Mouse (Mus musculus) liver, embryonic 11.5 days (tissue): ENCODE measurements around the gene Tmem211. TPM values are rescaled to one million over a fixed set of nuclear protein-coding genes. Genes with fewer than 3 reads are reported as not detected.
A peak's percentile ranks its signal among the peaks of the same experiment; 100 is the strongest.

Experiments used
- ATAC-seq: fragments of 200-750 bp; cut with Nextera tagmentation; replicated peaks from 2 replicates; pipeline ENCODE4 v1.8.0; 2017; ENCODE audit warnings: moderate number of reproducible peaks, mild to moderate bottlenecking, moderate TSS enrichment, moderate library complexity; ENCODE audit not compliant: low FRiP score
- DNase-seq: peaks from one replicate; pipeline ENCODE4 v3.0.0-alpha.2; 2017; ENCODE audit warnings: low spot score
- H3K27ac ChIP-seq: fragments of 300-500 bp; sonication (generic); 2 replicates; pipeline ENCODE4 v1.5.1; 2014; ENCODE audit warnings: mild to moderate bottlenecking, low read depth, low read length, control low read depth
- H3K27me3 ChIP-seq: fragments of 300-500 bp; sonication (generic); replicated peaks from 2 replicates; pipeline ENCODE4 v1.6.1; 2014; ENCODE audit warnings: low read length, mixed read lengths; ENCODE audit not compliant: control insufficient read depth, insufficient read depth
- H3K36me3 ChIP-seq: fragments of 300-500 bp; sonication (generic); 2 replicates; pipeline ENCODE4 v1.6.1; 2014; ENCODE audit warnings: mild to moderate bottlenecking, low read length, moderate library complexity, mixed read lengths; ENCODE audit not compliant: control insufficient read depth, insufficient read depth
- H3K4me1 ChIP-seq: fragments of 300-500 bp; sonication (generic); replicated peaks from 2 replicates; pipeline ENCODE4 v1.6.1; 2014; ENCODE audit warnings: low read length, mixed read lengths; ENCODE audit not compliant: control insufficient read depth, insufficient read depth
- H3K4me2 ChIP-seq: fragments of 300-500 bp; sonication (generic); 2 replicates; pipeline ENCODE4 v1.6.1; 2014; ENCODE audit warnings: mild to moderate bottlenecking, control low read depth, moderate library complexity
- H3K4me3 ChIP-seq: fragments of 300-500 bp; sonication (generic); 2 replicates; pipeline ENCODE4 v1.5.1; 2014; ENCODE audit warnings: low read depth, low read length, control low read depth
- H3K9ac ChIP-seq: fragments of 300-500 bp; sonication (generic); 2 replicates; pipeline ENCODE4 v1.6.1; 2014; ENCODE audit warnings: low read depth, low read length, control low read depth
- H3K9me3 ChIP-seq: fragments of 300-500 bp; sonication (generic); 2 replicates; pipeline ENCODE4 v1.6.1; 2016; ENCODE audit warnings: low read length, inconsistent platforms, mixed read lengths; ENCODE audit not compliant: control insufficient read depth
- WGBS: fragments of 180-500 bp; shearing (Covaris S2); extraction: QIAGEN DNeasy Blood & Tissue Kit; methylation state at CpG from one replicate; pipeline ENCODE4 v1.1.7; 2014; 5-methylcytosine and 5-hydroxymethylcytosine counted together
- polyA plus RNA-seq: library from polyadenylated mRNA; unstranded; fragments of >200 nt; fragmentation: Nextera tagmentation; extraction: Ambion mirVana; gene quantifications from 2 replicates; pipeline ENCODE4 v1.2.1, GENCODE M21; 2014

Tmem211 gene
- polyA plus RNA-seq, 1 experiment from 2014 or later, result not detected

DNA sequence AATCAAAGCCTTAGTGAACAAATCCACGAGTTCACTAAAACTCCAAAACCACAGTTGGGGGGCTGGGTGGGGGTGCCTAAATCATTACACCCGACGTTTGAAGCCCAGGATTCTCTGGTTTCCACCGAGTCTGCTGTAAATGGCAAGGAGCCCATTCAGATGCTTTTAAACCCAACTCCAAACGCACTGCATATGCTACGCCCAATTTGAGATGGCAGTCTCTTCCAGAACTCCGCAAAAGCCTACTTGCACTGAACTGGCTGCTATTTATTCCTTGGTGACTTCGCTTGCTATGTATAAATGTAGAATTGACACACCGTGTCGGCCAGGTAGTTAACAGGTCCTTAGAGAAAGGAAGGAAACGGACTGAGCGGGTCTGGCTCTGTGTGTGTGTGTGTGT is 31.3 kb upstream of the Tmem211 start:
- no peak overlapping the region for H3K4me3 ChIP-seq

DNA sequence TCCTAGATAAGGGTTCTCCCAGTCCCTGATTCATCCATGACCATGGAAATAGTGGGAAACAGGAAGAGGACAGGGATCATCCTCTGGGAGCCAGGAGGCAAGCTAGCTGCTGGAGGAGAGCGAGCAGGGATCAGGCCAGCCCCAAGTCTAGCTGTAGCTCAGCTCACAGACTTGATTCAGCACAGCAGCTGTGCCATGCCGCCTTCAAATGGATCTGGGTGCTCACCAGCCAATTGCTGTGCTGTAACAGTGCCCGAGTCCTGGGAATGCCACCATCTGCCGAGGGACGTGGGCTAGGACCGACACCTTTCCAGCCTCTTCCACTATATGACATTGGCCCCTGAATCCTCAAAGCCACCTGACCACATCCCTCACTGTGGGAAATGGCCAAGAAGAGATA is 30.8 kb upstream of the Tmem211 start:
- no peaks in the 10 kb centered on the region for H3K27me3 ChIP-seq
- no peak overlapping the region for H3K27ac ChIP-seq
- ATAC-seq (no peak), DNase-seq (no peak)
- no peaks in the 10 kb centered on the region for H3K36me3 ChIP-seq
- H3K4me2 ChIP-seq, result no peak overlapping the region
- peaks cover 15% of the 10 kb centered on the region for H3K4me1 ChIP-seq
- no peaks in the 10 kb centered on the region for H3K9me3 ChIP-seq
- H3K9ac ChIP-seq, result no peak overlapping the region
- 82% methylated on average over 6 of the region's 6 CpGs for WGBS
- H3K4me3 ChIP-seq, result no peak overlapping the region

More for the DNA sequence above, 31.3 kb upstream of the Tmem211 start:
- Histone ChIP-seq H3K36me3 (no peaks in the 10 kb centered on the region), H3K27me3 (no peaks in the 10 kb centered on the region), H3K4me1 (peaks cover 17% of the 10 kb centered on the region), H3K4me2 (no peak overlapping the region), H3K27ac (no peak overlapping the region), H3K9me3 (no peaks in the 10 kb centered on the region), H3K9ac (no peak overlapping the region)
- ATAC-seq, result no peak
- DNase-seq, result no peak
- WGBS, result 78% methylated on average over 12 of the region's 12 CpGs

DNA sequence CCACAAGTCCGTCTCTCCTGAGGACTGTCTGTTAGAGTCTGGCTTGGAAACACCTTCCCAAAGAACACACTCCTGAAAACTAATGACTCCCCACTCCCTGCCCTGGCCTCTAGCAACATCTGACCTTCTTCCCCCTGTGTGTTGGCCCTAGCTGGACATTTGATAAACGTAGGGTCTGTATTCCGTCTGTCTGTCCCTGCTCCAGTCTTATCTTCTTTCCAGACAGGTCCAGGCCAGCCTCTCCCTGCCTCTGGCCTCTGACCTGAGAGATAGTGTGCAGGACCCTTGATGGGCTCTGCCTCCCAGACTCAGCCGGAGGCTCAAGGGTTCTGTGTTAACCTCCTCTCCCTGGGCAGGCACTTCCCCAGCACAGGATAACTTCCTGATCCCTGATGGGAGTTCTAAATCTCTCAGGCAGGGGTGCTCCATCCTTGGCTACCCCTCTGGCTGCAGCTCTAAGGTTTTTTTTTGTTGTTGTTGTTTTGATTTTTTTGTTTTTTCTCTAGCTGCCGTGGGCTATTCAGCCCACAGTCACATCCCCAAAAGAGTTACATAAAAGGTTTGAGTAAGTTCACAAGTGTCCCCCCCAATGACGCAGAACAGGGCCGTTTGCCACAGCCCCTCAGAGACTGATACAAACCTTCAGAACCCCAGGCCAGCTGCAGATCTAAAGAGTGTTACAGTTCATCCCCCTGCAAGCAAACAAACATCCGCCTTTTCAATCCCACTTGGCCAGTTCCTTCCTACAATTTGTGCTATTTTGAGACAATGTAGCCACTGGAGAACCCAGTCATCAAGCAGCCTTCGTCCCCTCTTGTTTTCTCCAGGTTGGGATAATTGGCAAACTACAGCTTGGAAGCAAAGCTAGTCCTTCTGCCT is 29.6 kb upstream of the Tmem211 start:
- no peak overlapping the region for H3K4me3 ChIP-seq
- H3K9ac ChIP-seq, result no peak overlapping the region
- ATAC-seq, result no peak
- H3K27ac ChIP-seq, result 0 out of 2 replicates have a peak overlapping the region, but pooled peaks have one; percentile 28
- H3K4me2 ChIP-seq, result no peak overlapping the region
- no peaks in the 10 kb centered on the region for H3K9me3 ChIP-seq
- WGBS, result 26% methylated on average over 9 of the region's 9 CpGs
- no peak for DNase-seq
- H3K36me3 ChIP-seq, result no peaks in the 10 kb centered on the region
- H3K27me3 ChIP-seq, result no peaks in the 10 kb centered on the region
- H3K4me1 ChIP-seq, result peaks cover 13% of the 10 kb centered on the region

DNA sequence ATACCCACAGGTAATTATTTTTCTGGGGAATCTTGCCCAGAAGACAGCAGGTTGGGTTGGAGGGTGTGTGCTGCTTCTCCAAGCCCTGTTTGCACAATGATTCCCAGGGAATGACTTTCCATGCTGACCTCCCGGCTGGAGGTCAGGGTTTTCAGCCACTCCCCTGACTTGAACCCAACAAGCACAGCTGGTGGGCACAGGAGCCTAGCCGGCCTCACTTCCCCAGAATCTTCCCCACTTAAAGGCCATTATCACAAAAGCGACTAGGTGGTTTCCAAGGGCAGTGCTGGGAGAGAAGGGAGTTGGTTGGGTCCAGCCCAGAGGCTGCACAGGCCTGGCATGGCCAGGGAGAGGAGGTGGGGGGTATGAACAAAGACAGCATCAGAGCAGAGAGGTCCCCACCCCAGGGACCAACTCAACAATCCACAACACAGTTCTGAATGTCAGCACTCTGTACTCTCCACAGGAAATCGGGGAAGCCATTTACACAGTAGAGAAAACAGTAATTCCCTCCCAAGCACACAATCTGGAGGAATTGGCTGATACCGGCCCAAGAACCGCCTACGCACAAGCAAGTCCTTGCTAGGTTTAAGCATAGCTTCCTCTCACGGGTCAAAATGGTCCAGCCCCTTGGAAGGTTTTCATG is 27.5 kb upstream of the Tmem211 start:
- Histone ChIP-seq H3K27me3 (no peaks in the 10 kb centered on the region), H3K4me3 (no peak overlapping the region), H3K27ac (no peak overlapping the region; the same call in 1 of the 2 replicates), H3K36me3 (no peaks in the 10 kb centered on the region), H3K9me3 (no peaks in the 10 kb centered on the region), H3K9ac (no peak overlapping the region), H3K4me1 (peaks cover 11% of the 10 kb centered on the region), H3K4me2 (no peak overlapping the region)
- ATAC-seq (no peak), DNase-seq (no peak)
- WGBS, result 56% methylated on average over 8 of the region's 8 CpGs

DNA sequence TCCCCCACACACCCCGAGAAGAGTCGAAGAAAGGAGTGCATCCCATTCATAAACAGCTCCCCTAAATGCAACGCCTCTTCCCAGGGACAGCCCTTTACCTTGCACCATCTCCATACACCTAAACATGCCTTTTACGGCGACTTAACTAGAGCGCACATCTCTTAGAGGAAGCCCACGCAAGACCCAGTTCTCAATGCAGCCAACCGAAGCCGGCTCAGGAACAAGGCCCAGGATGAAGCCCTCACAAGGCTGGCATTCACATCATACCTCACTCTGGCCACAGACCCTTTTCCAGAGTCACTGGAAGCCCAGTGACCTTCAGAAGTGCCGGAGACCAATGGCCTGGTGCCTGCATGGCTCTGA is 27.0 kb upstream of the Tmem211 start:
- 86% methylated on average over 10 of the region's 10 CpGs for WGBS
- Histone ChIP-seq H3K4me2 (no peak overlapping the region), H3K9me3 (no peaks in the 10 kb centered on the region), H3K9ac (no peak overlapping the region), H3K27me3 (no peaks in the 10 kb centered on the region), H3K4me3 (no peak overlapping the region), H3K27ac (no peak overlapping the region), H3K4me1 (peaks cover 11% of the 10 kb centered on the region), H3K36me3 (no peaks in the 10 kb centered on the region)
- ATAC-seq (no peak), DNase-seq (no peak)

DNA sequence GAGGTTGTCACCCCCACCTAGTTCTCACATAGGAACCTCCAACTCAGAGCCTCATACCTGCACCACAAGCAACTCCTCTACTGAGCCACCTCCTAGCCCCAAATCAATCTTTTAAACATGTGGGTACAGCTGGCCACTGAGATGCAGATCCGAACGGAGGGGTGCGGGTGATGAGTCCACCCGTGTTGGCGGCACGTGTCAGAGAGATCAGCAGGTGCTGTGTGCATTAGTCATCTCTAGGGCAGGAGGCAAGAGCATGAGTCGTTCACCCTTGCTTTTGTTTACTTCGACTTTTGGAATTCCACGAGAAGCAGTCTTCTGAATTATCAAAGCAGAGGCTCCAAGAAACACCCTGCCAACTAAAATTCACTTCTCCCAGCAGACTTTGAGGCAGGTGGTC is 22.5 kb upstream of the Tmem211 start:
- Histone ChIP-seq H3K4me1 (peaks cover 24% of the 10 kb centered on the region), H3K4me3 (no peak overlapping the region), H3K9ac (no peak overlapping the region), H3K36me3 (no peaks in the 10 kb centered on the region), H3K9me3 (no peaks in the 10 kb centered on the region), H3K27me3 (no peaks in the 10 kb centered on the region), H3K27ac (no peak overlapping the region), H3K4me2 (no peak overlapping the region)
- ATAC-seq (no peak), DNase-seq (no peak)
- 90% methylated on average over 9 of the region's 9 CpGs for WGBS

DNA sequence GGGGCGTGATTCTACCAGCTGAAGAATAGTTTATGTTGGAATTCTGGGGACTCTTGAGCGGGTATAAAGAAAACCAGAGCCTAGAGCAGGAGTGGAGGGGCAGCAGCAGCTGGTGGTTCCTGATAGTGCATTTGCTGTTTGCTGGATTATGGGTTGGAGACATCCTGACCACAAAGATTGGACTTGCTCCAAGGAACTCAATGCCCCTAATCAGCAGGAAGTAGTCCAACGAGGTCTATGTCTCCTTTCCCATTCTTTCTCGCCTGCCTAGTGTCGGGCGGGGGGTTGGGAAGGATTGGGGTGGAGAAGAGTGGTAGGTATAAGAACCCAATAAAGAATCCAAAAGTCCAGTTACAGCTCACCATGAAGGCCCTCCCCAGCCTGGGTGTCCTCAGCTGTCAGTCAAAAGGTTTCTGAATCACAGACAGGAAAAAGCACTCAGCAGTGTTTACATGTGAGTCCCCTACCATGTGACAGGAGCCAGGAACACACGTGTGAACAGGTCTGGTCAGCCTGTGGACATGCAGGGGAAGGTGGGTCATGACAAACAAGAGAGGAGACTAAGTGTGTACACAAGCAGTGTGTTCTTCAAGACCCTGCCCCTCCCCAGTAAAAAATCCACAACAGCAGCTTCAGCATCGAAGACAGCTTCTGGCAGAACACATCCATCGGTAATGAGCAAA is 19.9 kb upstream of the Tmem211 start:
- Histone ChIP-seq H3K27me3 (no peaks in the 10 kb centered on the region), H3K4me3 (no peak overlapping the region), H3K36me3 (no peaks in the 10 kb centered on the region), H3K4me2 (no peak overlapping the region), H3K27ac (no peak overlapping the region), H3K9ac (no peak overlapping the region), H3K4me1 (peaks cover 25% of the 10 kb centered on the region), H3K9me3 (no peaks in the 10 kb centered on the region)
- no peak for ATAC-seq
- WGBS, result 25% methylated on average over 9 of the region's 9 CpGs
- no peak for DNase-seq

DNA sequence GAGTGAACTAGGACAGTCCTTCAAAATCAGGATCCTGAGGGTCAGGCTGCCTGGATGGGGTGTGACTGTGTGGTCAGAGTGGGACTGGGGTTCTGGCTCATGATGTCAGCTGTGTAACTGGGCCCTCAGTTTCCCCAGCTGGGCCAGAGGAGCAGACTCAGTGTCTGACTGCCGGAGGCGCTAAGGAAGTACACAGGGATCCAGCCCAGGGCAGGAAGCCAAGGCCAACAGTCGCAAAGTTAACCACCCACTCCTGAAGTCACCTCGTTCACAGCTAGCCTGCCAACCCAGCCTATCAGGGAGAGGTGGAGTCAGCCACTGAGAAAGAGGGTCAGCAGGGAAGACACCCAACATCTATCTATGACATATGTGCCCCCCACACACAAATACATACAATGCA is 18.7 kb upstream of the Tmem211 start:
- Histone ChIP-seq H3K27ac (no peak overlapping the region), H3K9me3 (no peaks in the 10 kb centered on the region), H3K4me1 (peaks cover 27% of the 10 kb centered on the region), H3K4me2 (no peak overlapping the region), H3K27me3 (no peaks in the 10 kb centered on the region), H3K9ac (no peak overlapping the region), H3K36me3 (no peaks in the 10 kb centered on the region), H3K4me3 (no peak overlapping the region)
- WGBS, result 58% methylated on average over 4 of the region's 4 CpGs
- DNase-seq, result no peak
- ATAC-seq, result no peak
